Mouse (Mus musculus) lung, embryonic 15.5 days (tissue): ENCODE measurements at regions not wholly inside any gene's neighbourhood (a gene's known extent, or its start where the extent isn't known, plus 50 kb on each side); places are given as distances from the start of the nearest gene placed in this dataset.

Experiments
- ATAC-seq: fragments of 200-750 bp; cut with Nextera tagmentation; 2 replicates; pipeline ENCODE4 v1.8.0; 2017; ENCODE audit warnings: moderate number of reproducible peaks, borderline replicate concordance; ENCODE audit not compliant: low FRiP score, low TSS enrichment; ENCODE audit errors: extremely low read depth
- H3K27ac ChIP-seq: fragments of 300-500 bp; sonication (generic); 2 replicates; pipeline ENCODE4 v1.5.1; 2015; ENCODE audit warnings: moderate library complexity, mild to moderate bottlenecking, inconsistent platforms
- H3K27me3 ChIP-seq: fragments of 300-500 bp; sonication (generic); 2 replicates; pipeline ENCODE4 v1.6.1; 2015; ENCODE audit warnings: inconsistent platforms
- H3K36me3 ChIP-seq: fragments of 300-500 bp; sonication (generic); 2 replicates; pipeline ENCODE4 v1.6.1; 2015; ENCODE audit warnings: inconsistent platforms
- H3K4me1 ChIP-seq: fragments of 300-500 bp; sonication (generic); 2 replicates; pipeline ENCODE4 v1.6.1; 2015; ENCODE audit warnings: inconsistent platforms
- H3K4me2 ChIP-seq: fragments of 300-500 bp; sonication (generic); 2 replicates; pipeline ENCODE4 v1.6.1; 2015; ENCODE audit warnings: inconsistent platforms, mild to moderate bottlenecking, moderate library complexity
- H3K4me3 ChIP-seq: fragments of 300-500 bp; sonication (generic); 2 replicates; pipeline ENCODE4 v1.5.1; 2015; ENCODE audit warnings: mild to moderate bottlenecking, inconsistent platforms
- H3K9ac ChIP-seq: fragments of 300-500 bp; sonication (generic); 2 replicates; pipeline ENCODE4 v1.6.1; 2015; ENCODE audit warnings: inconsistent platforms
- H3K9me3 ChIP-seq: fragments of 300-500 bp; sonication (generic); 2 replicates; pipeline ENCODE4 v1.6.1; 2016; ENCODE audit warnings: inconsistent platforms
- WGBS: fragments of 180-500 bp; shearing (Covaris S2); methylation state at CpG from one replicate; pipeline ENCODE4 v1.1.7; 2015; 5-methylcytosine and 5-hydroxymethylcytosine counted together

DNA sequence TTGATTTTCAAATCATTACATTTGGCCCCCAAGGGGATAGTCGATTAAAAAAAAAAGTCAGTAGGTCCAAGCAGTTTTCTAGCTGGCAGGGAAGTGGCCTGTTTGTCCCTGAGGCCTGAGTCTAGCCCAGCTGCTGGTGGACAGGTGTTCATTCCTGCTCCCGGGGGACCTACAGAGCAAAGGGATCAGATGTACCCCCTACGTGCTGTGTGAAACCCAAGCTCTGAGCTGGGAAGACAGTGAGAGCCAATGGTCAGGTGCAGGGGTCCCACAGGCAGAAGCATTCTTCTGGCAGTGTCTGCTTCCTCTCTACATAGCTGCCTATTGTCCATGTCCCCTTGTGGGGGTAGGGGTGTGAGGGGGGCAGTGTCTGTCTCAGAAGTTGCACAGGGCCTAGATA, 653.2 kb upstream of the 3110018I06Rik start:
- no peak overlapping the region for H3K27ac ChIP-seq
- no peak overlapping the region for H3K9ac ChIP-seq
- ATAC-seq, result no peak
- H3K4me2 ChIP-seq, result no peak overlapping the region
- no peak overlapping the region for H3K4me3 ChIP-seq
- WGBS, result 66% methylated on average over 3 of the region's 3 CpGs
- H3K36me3 ChIP-seq, result no peaks in the 10 kb centered on the region
- H3K4me1 ChIP-seq, result no peaks in the 10 kb centered on the region
- H3K27me3 ChIP-seq, result no peaks in the 10 kb centered on the region
- H3K9me3 ChIP-seq, result no peaks in the 10 kb centered on the region

DNA sequence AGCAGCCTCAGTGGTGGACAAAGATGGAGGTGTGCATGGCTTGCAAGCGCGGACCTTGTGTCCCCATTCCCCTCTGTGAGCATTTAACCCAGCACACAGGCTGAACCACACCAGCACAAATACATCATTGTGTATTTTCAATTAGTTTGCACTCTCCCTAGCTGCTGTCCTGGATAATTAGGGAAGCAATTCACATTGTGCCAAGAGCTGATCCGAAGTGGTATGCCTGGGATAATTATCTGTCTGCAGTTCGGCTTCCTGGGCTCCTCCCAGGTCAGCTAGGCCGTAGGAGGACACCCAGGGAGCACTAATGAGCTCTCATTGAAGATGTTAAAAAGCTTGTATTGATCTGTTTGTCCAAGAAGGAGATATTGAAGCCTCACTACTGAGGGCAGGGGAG, 648.8 kb upstream of the 3110018I06Rik start:
- H3K4me3 ChIP-seq, result no peak overlapping the region

DNA sequence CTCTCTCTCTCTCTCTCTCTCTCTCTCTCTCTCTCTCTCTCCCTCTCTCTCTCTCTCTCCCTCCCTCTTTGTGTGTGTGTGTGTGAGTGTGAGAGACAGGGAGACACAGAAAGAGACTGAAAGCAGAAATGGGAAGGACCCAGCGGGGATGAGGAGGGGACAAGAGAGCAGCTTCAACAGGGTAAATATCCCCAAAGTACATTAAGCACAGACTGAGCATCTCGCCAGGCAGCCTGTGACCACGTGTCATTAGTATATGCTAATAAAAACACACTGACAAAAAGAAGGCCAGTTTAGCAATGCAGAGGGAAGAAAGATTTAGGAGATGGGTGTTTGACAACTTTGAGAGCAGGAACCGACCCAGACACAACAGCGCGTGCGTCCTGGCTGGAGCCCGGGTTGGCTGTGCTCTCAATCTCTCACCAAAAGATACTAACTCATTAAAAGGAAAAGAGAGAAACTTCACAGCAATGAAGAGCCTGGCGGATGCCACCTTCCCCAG, 648.2 kb upstream of the 3110018I06Rik start:
- 52% methylated on average over 9 of the region's 9 CpGs for WGBS
- Histone ChIP-seq H3K36me3 (no peaks in the 10 kb centered on the region), H3K4me3 (no peak overlapping the region), H3K4me2 (no peak overlapping the region), H3K9me3 (no peaks in the 10 kb centered on the region), H3K27me3 (no peaks in the 10 kb centered on the region), H3K9ac (no peak overlapping the region), H3K27ac (no peak overlapping the region), H3K4me1 (no peaks in the 10 kb centered on the region)
- ATAC-seq, result no peak

More for the DNA sequence above, 648.8 kb upstream of the 3110018I06Rik start:
- Histone ChIP-seq H3K27ac (no peak overlapping the region), H3K9ac (no peak overlapping the region), H3K4me2 (no peak overlapping the region), H3K9me3 (no peaks in the 10 kb centered on the region), H3K36me3 (no peaks in the 10 kb centered on the region), H3K27me3 (no peaks in the 10 kb centered on the region), H3K4me1 (no peaks in the 10 kb centered on the region)
- no peak for ATAC-seq
- 48% methylated on average over 5 of the region's 5 CpGs for WGBS

DNA sequence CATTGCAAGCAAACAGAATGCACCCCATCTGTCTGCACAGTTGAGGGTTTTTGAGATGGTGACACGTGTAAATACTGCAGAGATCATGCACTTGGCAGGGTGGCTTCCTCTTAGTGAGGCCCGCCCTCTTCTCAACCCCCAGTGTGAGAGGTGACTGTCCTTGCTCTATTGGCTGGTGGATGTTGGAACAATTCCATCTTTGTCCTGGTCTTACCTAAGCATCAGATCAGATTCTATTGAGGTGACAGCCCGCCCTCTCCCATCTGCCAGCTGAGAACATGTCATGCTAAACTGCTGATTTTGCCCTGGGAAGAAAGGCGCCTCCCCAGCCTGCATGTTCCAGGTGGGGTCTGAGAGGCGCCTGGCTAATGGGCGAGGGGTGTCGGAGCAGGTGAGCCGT, 646.4 kb upstream of the 3110018I06Rik start:
- no peak for ATAC-seq
- H3K4me3 ChIP-seq, result no peak overlapping the region
- H3K27me3 ChIP-seq, result no peaks in the 10 kb centered on the region
- no peak overlapping the region for H3K4me2 ChIP-seq
- no peaks in the 10 kb centered on the region for H3K36me3 ChIP-seq
- no peaks in the 10 kb centered on the region for H3K9me3 ChIP-seq
- whole genome bisulfite sequencing, result 58% methylated on average over 8 of the region's 8 CpGs
- no peaks in the 10 kb centered on the region for H3K4me1 ChIP-seq
- no peak overlapping the region for H3K27ac ChIP-seq
- no peak overlapping the region for H3K9ac ChIP-seq

DNA sequence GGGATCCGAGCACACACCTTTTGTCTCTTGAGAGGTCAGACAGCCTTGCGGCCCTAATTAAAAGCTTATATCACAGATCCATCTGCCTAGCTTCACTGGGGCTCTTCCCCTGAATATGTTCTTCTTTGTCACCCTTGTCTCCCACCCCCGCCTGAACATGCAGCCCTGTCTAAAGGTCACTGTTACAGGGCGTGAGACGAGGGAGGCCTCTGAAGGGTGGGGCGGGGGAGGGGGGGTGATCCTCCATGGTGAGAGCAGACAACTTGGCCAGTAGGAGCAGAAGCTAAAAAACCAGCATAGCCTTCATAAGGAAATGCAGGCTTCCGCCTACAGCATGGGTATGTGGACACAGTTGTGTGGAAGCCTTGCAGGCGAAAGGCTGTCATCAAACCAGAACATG, 646.0 kb upstream of the 3110018I06Rik start:
- no peak for ATAC-seq
- no peak overlapping the region for H3K27ac ChIP-seq
- 42% methylated on average over 8 of the region's 8 CpGs for WGBS

DNA sequence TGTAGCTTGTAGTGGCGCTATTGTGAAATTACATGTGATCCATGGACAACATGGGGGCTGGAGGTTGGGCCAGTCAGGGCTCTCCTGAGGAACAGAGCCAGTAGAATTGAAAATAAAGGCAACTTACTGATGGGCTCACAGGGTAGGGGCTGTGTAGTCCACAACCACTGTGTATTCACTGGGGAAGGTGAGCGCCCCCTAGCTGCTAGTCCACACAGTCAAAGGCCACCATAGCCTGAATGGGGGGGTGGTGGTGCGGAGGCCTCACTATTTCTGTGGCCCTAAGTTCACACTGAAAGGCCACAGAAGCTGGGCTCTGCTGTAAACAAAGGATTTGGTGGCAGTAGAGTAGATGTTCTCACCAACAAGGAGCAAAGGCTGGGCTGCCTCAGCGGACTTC, 636.8 kb upstream of the 3110018I06Rik start:
- 71% methylated on average over 4 of the region's 4 CpGs for whole genome bisulfite sequencing
- Histone ChIP-seq H3K9ac (no peak overlapping the region), H3K9me3 (no peaks in the 10 kb centered on the region), H3K4me1 (no peaks in the 10 kb centered on the region), H3K4me2 (no peak overlapping the region), H3K27ac (no peak overlapping the region), H3K36me3 (no peaks in the 10 kb centered on the region), H3K27me3 (no peaks in the 10 kb centered on the region), H3K4me3 (no peak overlapping the region)
- ATAC-seq, result no peak

More for the DNA sequence above, 646.0 kb upstream of the 3110018I06Rik start:
- H3K4me2 ChIP-seq, result no peak overlapping the region
- no peaks in the 10 kb centered on the region for H3K36me3 ChIP-seq
- H3K9me3 ChIP-seq, result no peaks in the 10 kb centered on the region
- no peaks in the 10 kb centered on the region for H3K27me3 ChIP-seq
- H3K4me1 ChIP-seq, result no peaks in the 10 kb centered on the region
- no peak overlapping the region for H3K4me3 ChIP-seq
- H3K9ac ChIP-seq, result no peak overlapping the region

DNA sequence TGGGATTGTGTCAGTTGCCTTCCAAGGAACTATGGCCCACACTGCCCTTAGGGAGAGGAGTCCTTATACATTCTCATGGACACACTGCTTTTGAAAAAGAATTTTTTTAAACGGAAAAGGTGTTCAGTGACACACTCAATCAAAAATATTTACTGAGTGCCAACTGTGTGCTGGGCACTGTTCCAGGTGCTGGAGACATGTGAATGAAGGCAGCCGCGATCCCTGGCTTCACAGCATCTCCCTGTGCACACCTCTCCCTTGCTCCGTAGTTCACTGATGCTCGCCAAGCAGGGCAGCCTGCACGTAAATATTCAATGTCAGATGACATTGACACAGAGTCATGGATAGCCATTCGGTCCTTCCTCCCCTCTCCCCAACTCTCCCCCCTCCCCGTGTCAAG, 635.7 kb upstream of the 3110018I06Rik start:
- H3K36me3 ChIP-seq, result no peaks in the 10 kb centered on the region
- H3K4me1 ChIP-seq, result no peaks in the 10 kb centered on the region
- WGBS, result 62% methylated on average over 8 of the region's 8 CpGs
- H3K4me3 ChIP-seq, result no peak overlapping the region
- no peaks in the 10 kb centered on the region for H3K27me3 ChIP-seq
- H3K4me2 ChIP-seq, result no peak overlapping the region
- no peak for ATAC-seq
- H3K9me3 ChIP-seq, result no peaks in the 10 kb centered on the region
- H3K9ac ChIP-seq, result no peak overlapping the region
- H3K27ac ChIP-seq, result no peak overlapping the region

DNA sequence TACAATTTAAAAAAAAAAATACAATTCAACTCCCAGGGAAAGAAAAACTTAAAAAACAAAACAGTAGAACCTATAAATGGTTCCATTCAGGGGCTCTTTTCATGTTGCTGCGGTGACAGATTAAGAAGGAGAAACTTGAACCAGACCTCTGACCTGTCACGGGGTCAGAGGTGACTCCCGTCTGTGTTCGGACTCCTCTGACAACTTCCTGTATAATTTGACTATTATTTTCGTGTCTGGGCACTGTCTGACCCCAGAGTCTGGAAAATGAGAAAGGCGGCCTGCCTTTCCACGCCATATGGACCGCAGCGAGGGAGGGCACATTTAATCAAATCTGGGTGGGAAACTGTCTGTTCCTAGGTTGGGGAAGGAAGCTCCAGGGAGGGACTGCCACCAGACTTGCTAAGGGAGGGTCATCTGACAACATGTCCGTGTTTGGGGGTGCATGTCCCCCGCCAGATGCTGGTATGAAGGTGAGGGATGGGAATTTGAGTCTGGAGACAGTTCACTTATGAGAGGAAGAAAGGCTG, 634.7 kb upstream of the 3110018I06Rik start:
- no peak overlapping the region for H3K4me3 ChIP-seq
- H3K27me3 ChIP-seq, result no peaks in the 10 kb centered on the region
- no peaks in the 10 kb centered on the region for H3K4me1 ChIP-seq
- H3K9ac ChIP-seq, result no peak overlapping the region
- no peak for ATAC-seq
- no peaks in the 10 kb centered on the region for H3K36me3 ChIP-seq
- no peak overlapping the region for H3K4me2 ChIP-seq
- H3K27ac ChIP-seq, result no peak overlapping the region
- WGBS, result 39% methylated on average over 11 of the region's 11 CpGs
- no peaks in the 10 kb centered on the region for H3K9me3 ChIP-seq

DNA sequence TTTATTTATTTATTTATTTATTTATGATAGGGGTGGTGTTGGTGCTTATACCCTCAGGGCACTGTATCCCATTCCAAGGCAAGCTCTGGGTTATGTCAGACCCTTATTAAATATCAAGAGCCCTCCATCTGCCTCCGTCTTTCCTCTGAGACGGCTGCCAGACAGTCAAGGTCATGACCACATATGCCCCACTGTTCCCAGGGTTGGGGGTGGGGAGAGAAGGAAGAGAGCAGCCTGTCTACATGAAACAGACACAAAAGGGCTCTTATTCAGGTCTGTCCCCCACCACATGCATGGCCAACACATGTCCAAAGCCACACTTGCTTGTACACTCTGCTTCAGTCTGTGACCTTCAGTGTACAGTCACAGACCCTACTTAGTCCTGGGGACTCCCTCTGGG, 632.9 kb upstream of the 3110018I06Rik start:
- ATAC-seq, result no peak
- no peaks in the 10 kb centered on the region for H3K36me3 ChIP-seq
- no peak overlapping the region for H3K4me3 ChIP-seq
- H3K4me1 ChIP-seq, result no peaks in the 10 kb centered on the region
- WGBS, result 50% methylated on average over 2 of the region's 2 CpGs
- no peaks in the 10 kb centered on the region for H3K9me3 ChIP-seq
- H3K27me3 ChIP-seq, result no peaks in the 10 kb centered on the region
- H3K9ac ChIP-seq, result no peak overlapping the region
- no peak overlapping the region for H3K27ac ChIP-seq
- no peak overlapping the region for H3K4me2 ChIP-seq

DNA sequence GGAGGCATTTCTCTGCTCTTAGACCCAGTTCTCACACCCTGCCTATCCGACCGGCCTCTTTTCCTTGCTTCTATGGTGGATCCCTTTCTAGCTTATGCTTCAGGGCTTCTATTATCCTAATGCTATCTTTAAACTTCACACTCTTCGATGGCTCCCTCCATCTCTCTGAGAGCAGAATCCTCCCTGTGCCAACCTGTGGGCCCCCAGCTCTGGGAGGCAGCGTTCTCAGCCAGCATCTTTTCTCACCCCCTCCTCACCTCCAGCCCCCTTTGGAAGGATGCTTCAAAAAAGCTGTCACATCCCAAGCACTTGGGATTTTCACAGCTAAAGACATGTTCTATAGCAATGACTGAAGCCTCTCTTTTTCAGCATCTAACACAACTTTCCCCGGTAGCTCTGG, 626.8 kb upstream of the 3110018I06Rik start:
- Histone ChIP-seq H3K36me3 (no peaks in the 10 kb centered on the region), H3K4me2 (no peak overlapping the region), H3K4me1 (no peaks in the 10 kb centered on the region), H3K27me3 (no peaks in the 10 kb centered on the region), H3K4me3 (no peak overlapping the region), H3K9ac (no peak overlapping the region), H3K9me3 (no peaks in the 10 kb centered on the region), H3K27ac (no peak overlapping the region)
- no peak for ATAC-seq
- 82% methylated on average over 5 of the region's 5 CpGs for WGBS

DNA sequence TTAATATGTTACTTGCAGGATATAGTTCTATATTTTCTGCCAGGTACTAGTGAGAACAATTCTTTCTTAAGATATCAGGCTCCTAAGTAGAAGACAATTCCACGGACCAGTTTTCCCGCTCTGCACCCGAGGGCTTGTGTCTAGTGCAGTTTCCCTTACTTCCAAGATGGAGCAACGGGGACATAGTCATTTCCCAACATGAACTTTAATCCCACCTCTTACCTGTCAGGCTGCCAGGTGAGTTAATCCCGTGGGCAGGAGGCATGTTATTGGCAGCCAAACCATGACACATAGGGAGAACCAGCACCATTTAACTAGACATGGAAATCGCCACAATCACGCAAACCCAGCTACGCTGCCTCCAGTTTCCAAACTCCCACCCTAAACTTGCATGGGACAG, 624.4 kb upstream of the 3110018I06Rik start:
- ATAC-seq, result no peak
- Histone ChIP-seq H3K9me3 (no peaks in the 10 kb centered on the region), H3K9ac (no peak overlapping the region), H3K27ac (no peak overlapping the region), H3K27me3 (no peaks in the 10 kb centered on the region), H3K4me1 (no peaks in the 10 kb centered on the region), H3K36me3 (no peaks in the 10 kb centered on the region), H3K4me3 (no peak overlapping the region), H3K4me2 (no peak overlapping the region)
- WGBS, result 92% methylated on average over 8 of the region's 8 CpGs

DNA sequence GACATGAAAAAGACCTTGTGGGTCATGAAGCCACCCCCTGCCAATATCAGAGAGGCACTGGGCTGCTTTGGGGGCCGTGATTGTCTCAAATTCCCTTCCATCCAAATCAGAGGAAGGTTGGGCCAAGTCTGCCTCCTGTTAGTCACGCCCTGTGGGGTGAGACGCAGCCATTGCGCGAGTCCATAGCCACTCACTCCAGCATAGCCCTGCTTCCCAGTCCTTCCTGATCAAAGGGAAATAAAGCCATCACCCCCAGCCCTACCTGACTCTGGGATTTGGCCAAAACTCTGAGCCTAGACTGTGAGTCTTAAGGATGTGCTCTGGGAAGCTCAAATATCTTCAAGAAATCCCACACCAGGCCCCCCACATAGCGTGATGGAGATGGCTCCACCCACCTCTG, 620.4 kb upstream of the 3110018I06Rik start:
- Histone ChIP-seq H3K9ac (no peak overlapping the region), H3K36me3 (no peaks in the 10 kb centered on the region), H3K9me3 (no peaks in the 10 kb centered on the region), H3K4me2 (no peak overlapping the region), H3K27ac (no peak overlapping the region), H3K27me3 (no peaks in the 10 kb centered on the region), H3K4me3 (no peak overlapping the region), H3K4me1 (no peaks in the 10 kb centered on the region)
- ATAC-seq, result no peak
- WGBS, result 77% methylated on average over 6 of the region's 6 CpGs

DNA sequence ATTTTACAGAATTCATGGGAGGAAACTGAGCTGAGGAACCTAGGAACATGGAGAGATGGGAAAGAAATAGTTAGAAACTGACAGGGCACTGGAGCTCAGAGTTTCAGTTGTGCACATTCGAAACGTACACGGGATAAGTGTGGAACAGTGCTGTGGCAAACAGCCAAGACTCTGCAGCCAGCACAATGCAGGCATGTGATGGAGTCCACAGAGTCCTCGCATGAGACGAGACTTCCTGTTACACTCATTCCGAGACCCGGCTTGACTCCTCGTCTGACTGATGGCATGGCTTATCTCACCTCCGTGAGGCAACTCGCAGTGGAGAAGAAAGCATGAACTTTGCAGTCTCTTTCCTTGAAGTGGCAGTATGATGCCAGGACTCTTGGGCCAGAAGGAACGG, 617.0 kb upstream of the 3110018I06Rik start:
- no peak overlapping the region for H3K9ac ChIP-seq
- no peaks in the 10 kb centered on the region for H3K36me3 ChIP-seq
- 37% methylated on average over 11 of the region's 11 CpGs for WGBS
- no peak for ATAC-seq
- no peaks in the 10 kb centered on the region for H3K4me1 ChIP-seq
- H3K4me3 ChIP-seq, result no peak overlapping the region
- H3K27me3 ChIP-seq, result no peaks in the 10 kb centered on the region
- H3K4me2 ChIP-seq, result no peak overlapping the region
- H3K9me3 ChIP-seq, result no peaks in the 10 kb centered on the region
- H3K27ac ChIP-seq, result no peak overlapping the region
